Mouse (Mus musculus): ENCODE measurements at regions not wholly inside any gene's neighbourhood (a gene's known extent, or its start where the extent isn't known, plus 50 kb on each side); places are given as distances from the start of the nearest gene placed in this dataset.
"Not testable (repeated sequence)": the region's sequence is repeated elsewhere in the genome, so short reads cannot be mapped to it uniquely, and the experiment has no call there.

- not testable (repeated sequence) for H3K4me2 ChIP-seq (ENCODE audit: low read depth, low read length); ATAC-seq; H3K27me3 ChIP-seq (ENCODE audit: insufficient read depth, low read length); DNase-seq; H3K36me3 ChIP-seq (replicated peaks; ENCODE audit: insufficient read depth, low read length); H3K9me3 ChIP-seq (ENCODE audit: low read length); H3K4me1 ChIP-seq (ENCODE audit: insufficient read depth); H3K4me3 ChIP-seq (ENCODE audit: low read depth, low read length); H3K9ac ChIP-seq (replicated peaks)
- 53% methylated on average over 8 of the region's 10 CpGs for WGBS (ENCODE audit: insufficient replicate concordance)
- H3K27ac ChIP-seq (ENCODE audit: low read depth), result 0 out of 2 replicates have a peak overlapping the region, but pooled peaks have one; percentile 57
Measured at GRCm38 (mm10) chr2:81991726-81992125, 61.3 kb upstream of the Zfp804a start.

All from liver, postnatal 0 days (tissue).